Mouse (Mus musculus) T-cell, adult 2 months (primary cell): ENCODE data around the gene Cttn.

Experiments used
- DNase-seq: peaks from one replicate; pipeline ENCODE4 v3.0.0; 2022; ENCODE audit warnings: low spot score

The Cttn gene

DNA sequence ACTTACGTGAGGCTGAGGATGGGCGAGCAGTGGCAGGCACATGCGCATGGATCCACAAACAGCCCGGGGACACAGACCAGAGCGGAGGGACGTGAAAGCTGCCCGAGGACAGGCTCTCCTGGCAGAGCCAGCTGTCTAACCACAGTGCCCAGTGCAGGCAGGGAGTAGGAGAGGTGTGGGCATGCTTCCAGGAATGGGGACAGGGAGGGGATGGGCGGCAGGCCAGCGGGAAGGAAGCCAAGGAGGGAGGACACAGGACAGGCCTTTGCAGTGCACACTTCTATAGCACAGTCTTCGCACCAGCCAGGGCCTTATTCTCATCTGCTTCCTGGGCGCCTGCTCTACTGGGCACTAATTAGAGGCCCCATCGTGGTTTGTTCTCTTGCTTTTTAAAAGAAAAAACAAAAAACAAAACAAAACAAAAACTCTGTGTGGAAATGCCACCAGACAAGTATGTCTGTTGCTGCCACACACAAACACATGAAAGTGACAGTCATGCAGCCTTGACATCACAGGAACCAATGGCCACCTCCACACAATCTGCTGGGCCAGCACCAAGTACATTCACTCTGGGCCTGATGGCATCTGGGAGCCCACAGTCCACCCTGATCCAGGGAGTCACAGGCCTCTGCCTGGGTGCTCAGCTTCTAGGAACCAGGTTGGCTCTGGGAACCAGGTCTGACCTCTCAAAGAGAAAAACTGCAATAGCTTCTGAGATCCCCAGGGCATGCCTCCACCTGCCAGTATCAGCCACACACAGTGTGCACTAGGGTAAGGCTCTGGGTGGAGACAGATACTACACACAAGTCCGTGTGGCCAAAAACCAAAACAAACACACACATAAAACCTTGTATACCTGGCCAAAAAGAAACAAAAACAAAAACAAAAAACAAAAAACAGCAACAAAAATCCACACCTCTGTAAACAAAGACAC, 20.9 kb downstream of the Cttn start:
- DNase-seq: no peak

DNA sequence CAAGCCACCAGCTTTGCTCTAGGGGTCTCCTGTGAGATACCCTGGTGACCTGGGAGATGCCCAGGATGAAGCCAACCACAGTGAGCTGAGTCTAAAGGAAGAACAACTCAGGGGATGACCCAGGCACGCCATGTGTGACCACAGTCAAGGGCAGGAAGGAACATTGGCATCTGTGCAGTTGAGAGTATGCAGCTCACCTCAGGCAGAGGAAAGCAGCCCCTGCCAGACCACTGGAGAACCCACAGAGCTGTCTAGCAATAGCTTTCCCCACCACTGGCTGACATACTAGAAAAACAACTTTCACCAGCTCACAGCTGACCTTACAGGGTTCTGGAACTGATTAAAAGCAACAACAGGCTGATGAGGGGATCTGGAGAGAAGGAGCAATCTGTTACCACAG, 22.6 kb downstream of the Cttn start:
- DNase-seq: no peak

DNA sequence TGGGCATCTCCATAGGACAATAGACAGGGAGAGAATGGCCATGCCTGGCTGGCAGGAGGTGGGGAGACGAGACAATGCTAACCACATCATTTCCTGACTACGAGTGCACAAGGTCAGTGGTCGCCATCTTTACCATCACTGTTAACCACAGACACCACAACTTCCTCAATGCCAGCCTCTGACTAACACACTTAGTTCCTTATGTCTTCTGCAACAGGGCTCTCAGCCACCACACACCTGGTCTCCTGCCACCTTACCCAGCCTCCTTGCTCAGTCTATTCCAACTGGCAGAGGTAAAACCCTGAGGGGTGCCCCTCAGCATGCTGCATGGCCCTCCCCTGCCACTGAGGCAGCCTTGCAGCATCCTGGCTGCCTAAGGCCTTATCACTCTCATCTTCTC, 23.7 kb downstream of the Cttn start:
- DNase-seq: peak; percentile 52

DNA sequence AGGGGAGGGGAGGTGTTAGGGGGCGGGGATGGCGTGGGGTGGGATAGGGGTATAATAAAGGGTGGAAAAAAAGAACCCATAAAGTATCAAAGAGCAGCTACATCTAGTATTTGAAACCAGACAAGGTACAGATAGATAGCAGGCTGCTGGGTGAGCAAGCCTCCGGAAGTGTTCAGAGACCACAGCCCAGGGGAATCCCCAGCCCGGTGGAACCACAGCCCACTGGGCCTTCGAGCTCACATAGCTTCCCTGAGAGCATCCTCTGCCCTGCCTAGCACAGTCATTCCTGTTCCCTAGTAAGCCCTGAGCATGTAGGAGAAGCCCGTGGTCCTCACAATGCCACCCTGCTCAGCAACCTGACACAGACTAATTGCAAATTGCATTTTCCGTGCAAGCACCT, 26.0 kb downstream of the Cttn start:
- DNase-seq: peak; percentile 84

DNA sequence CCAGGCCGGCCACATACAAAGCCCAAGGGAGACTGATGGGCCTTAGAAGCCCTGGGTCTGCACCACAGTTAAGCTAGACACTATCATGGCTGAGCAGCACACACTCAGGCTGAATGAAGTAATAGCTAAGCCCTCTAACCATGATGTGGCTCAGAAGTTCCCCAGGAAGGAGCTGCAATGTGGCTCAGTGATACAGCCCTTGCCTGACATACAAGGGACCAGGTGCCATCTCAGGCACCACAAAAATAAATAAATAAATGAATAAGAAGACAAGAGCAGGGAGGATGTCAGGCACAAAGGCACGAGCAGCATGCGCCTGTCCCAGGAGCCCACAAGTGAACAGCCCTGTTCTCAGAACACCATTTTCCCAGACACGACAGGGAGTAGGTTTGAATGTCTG, 28.8 kb downstream of the Cttn start:
- DNase-seq: no peak

DNA sequence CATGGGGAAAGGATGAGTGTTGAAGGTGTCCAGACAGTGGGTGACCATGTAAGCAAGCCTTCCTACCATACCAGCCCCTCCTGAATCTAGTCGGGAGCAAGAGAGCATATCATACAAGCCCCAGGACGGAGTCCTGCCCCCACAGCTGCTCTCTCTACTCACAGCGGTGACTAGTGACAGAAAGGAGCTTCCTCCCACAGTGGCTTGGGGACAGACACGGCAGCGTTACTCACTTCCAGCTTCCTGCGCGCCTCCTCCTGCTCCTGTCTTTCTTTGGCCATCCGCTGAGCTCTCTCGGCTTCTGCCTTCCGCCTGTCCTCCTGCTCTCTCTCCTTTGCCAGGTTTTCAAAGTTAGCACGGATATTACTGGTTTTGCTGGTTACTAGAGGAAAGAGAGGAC, 29.3 kb downstream of the Cttn start:
- DNase-seq: no peak

DNA sequence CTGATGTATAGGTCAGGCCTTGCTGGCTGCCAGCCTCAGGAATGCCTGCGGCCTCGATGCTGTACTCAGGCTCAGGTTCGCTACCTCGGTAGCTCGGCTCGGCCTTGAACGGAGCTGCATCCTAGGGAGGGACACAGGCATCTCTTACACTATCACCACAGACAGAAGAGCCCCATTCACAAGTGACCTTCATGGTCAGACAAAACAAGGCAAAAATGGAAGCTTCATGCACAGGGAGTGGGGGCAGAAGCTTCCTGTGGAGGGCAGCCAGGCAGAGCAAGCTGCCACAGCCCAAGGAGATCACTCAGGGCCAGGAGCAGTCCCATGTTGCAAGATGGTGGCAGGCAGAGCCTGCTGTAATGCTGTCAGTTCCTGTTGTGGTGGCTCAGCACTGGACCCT, 32.0 kb downstream of the Cttn start:
- DNase-seq: no peak

DNA sequence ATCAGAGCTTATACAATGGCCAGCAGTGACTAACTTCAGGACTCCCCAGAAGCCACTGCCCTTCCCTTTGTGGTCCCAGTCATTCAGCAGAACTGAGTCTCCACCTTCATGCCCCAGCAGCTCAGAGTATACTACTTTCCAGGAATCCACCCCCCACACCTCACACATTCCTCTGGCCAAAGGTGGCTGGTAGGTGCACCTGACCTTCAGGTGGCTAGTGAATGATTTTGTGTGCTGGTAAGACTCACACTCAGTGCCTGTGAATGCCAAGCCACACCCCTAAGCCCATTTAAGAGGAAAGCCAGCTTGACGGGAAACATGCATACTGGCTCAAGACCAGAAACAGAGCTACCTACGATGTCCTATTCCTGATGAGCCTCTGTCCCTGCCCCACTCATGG, 37.9 kb downstream of the Cttn start:
- DNase-seq: no peak

DNA sequence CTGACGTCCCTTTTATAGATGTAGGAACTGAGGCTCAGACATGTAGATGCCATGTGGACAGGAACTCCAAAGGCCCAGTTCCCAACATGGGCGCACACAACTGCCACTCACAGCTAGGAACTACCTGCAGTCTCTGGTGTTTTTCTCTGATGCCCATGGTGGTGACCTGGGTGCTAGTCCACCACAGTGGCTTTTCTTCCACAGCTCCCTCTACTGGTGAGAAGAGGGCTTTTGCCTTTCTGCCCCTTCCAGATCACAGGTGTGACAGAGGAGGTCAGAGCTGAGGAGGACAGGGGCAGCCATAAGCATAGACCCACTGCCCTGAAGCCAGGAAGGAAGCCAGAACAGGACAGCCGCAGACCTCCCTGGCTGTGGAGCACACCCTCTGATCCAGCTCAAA, 43.3 kb downstream of the Cttn start:
- DNase-seq: no peak

DNA sequence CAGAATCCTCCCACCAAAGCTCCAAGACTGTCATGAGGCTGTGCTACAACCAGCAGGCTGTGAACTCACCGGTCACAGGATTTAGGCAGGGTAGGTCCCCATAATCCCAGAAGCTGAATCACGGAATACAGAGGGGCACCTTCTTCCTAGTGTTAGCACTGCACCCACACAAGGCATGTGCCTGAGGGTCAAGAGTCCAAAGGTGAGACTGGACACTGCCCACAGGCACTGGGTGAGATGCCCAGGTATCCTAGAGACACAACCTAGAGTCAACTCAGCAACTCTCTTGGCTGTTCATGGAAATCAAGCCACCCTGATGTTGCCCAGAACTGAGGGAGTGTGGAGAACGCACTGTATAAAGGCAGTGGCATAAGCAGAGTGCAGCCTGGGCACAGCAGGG, 44.2 kb downstream of the Cttn start:
- no peak for DNase-seq

DNA sequence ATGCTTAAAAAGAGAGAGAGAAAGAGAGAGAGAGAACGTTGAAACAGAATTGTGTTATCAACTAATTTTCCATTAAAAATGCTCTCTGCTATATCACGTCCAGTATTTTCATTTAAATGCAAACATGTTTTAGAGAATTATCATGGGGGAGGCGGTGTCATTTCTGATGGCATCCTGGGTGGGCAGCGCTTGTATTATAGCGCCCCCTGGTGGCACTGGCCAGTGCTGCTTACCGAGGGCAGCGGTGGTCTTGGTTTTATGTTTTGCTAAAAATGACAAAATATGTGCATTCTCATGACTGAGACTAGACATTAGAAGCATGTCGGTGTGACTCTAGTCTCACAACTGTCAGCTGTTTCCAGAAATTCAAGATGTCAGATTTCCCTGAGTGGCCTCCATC, 44.9 kb downstream of the Cttn start:
- no peak for DNase-seq

DNA sequence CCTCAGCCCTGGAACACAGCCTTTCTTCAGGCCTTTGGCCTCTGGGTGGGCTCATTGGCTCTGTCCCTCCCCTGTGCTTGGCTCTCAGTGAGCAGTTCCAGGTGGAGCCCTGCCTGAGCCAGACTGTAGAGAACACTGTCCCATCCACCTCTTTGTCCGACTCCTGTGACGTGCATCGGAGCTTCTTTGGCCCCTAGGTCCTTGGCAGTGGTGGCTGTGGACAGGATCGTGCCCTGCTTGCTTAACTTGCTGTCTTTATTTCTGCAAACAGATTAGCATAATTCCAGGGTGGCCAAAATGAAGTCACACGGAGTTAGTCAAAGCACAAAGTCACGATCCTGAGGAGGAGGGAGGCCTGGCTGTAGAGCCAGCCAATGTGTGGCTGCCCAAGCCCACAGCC, 49.3 kb downstream of the Cttn start:
- no peak for DNase-seq

DNA sequence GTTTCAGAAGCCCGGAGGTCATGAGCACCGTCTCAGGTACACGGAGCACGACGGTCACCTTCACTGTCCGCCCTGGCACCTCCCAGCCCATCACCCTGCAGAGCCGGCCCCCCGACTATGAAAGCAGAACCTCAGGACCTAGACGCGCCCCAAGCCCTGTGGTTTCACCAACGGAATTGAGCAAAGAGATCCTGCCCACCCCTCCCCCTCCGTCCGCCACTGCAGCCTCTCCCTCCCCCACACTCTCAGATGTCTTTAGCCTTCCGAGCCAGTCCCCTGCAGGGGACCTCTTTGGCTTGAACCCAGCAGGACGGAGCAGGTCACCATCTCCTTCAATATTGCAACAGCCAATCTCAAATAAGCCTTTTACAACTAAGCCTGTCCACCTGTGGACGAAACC, 50.3 kb downstream of the Cttn start:
- no peak for DNase-seq

DNA sequence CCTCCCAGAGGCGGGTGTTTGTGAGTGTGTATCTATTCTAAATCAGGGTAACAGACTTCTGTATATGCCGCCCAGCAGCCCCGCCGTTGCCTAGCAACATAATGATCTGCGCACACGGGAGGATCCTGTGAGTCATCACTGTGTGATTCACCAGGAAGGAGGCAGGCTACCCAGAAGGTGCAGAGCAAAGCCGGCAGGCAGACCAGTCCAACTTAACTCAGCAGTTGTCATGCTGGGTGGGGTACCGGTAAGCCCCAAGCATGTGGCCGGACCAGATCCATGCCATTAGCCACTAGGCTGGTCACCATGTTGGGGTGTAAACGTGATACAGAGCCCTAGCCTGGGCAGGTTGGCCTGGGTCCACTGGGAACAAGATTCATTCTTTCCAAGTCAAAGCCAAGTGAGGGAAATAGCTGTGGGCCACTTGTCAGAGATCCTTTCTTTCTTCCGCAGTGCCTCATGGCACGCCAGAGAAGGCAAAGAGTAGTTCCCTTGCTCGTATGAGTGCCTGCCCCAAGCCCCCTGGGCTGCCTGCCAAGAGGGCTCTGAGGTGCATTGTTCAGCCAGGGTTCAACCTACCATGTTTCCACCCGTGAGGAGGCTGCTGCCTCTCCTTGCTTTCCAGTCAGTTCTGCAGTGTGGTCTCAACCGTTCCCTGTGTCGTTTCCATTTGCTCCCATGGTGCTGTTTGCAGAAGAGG, 53.0 kb downstream of the Cttn start:
- DNase-seq: no peak

DNA sequence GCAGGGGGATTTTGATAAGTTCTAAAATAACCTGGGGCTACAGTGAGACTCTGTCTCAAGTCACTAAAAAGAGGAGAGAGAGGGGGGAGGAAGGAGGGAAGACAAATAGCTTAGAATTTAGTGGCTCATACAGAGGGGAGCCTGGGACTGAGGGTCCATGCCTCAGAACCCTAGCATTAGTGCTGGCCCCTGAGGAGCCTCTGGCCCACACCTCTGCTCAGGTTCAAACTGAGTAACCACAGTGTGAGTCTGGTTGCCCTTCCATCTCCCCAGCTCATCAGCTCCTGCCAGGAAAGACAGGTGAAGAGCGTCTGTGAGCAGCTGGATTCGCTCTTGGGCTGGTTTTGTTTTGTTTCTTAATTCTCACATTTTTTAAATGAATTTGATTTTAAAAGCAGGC, 53.6 kb downstream of the Cttn start:
- DNase-seq: no peak

DNA sequence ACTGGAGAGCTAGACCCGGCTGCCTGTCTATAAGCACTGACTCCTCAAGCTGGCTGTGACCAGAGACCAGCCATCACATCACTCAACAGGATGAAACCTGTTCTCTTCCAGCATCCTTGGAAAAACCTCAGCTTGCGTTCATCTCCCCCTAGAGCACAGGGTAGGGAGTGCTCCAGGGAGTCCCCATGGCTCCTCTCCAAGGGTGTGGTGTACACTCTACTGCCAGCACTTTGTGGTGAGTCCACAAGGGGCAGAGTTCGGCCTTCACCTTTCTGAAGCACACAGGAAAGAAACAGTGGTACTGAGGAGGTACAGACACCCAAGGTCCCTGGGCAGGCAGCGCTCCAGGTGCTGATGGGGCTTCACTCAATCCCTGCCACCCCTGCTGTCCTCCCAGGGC, 55.0 kb downstream of the Cttn start:
- DNase-seq: no peak

DNA sequence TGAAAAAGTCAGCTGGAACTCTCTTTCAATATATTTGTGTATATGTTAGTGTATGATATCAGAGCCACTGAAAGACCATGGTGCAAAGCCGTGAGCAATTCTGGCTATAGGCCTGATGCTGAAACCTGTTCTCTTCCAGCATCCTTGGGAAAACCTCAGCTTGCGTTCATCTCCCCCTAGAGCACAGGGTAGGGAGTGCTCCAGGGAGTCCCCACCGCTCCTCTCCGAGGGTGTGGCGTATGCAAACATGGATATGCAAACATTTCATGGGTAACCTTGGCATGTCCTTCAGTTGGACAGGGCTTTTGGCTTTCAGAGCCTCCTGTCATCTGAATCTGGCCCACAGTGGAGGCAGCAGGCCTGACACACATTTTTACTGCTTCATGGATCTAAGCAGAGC, 56.2 kb downstream of the Cttn start:
- no peak for DNase-seq

DNA sequence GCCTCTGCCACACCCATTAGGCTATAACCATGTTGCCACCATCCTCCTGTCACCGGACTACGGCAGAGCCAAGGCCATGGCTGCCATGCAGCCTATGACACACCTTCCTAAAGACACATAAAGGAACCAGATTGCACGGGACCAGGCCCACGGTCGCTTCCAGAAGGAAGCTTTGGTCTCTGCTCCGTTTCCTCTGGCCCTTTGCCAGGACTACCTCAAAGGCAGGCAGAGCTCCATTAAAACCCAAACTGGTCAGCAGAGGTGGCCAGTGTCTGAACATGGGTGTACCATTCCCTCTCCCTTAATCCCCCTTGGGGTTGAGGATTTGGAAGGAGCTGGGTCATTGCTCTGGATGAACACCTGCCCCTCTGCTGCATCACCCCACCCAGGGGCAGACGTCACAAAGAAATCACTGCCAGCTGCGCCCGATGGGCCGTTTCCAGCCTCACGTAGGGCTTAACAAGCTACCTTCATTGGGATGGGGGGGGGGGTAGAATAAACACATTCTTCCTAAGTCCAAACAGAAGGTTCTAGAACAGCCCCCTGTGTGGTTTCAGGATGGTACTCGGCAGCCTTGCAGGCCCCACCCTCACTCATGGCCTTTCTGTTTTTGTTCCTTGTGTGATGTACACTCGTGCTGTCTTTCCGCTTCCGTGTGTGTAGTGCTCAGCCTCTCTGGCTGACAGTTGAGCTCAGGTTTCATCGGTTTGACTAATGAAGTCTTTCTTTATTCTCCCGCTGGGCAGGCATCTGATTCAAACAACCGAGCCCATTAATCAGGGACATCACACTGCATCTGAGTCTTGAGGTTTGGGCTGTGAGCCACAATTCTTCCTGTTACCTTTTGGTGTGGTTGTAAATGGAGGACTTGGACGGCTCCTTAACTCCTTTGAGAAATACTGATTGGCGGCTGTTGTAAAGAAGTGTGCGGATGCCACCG, 58.6 kb downstream of the Cttn start:
- DNase-seq: no peak

DNA sequence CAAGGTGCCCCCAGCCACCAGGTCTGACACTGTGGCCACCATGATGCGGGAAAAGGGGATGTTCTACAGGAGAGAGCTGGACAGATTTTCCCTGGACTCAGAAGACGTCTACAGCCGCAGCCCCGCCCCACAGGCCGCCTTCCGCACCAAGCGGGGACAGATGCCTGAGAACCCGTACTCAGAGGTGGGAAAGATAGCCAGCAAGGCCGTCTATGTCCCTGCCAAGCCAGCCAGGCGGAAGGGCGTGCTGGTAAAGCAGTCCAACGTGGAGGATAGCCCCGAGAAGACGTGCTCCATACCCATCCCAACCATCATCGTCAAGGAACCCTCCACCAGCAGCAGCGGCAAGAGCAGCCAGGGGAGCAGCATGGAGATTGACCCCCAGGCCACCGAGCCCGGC, 61.1 kb downstream of the Cttn start:
- DNase-seq: no peak

DNA sequence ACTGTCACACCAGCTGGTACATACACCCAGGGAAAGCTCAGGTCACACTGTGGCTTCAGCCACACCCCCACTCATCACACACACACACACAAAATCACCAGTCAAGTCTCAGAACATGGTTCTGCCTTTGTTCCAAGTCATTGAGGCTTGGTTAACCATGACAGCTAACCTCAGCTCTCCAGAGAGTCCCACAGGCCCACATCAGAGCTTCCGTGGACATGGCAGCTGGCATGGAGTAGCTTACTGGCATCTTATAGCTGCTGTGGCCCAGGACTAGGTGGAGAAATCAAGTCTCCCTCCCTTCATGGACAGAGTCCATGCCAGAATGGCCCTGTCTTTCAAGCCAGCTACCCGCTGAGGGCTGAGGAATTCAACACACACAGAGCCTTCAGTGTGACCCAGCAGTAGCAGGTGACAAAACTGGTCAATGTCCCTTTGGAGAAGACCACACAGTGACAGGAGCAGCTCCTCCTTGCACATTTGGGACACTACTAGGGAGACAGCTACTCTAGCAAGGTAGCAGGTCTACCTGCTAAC, 62.3 kb downstream of the Cttn start:
- DNase-seq: no peak

DNA sequence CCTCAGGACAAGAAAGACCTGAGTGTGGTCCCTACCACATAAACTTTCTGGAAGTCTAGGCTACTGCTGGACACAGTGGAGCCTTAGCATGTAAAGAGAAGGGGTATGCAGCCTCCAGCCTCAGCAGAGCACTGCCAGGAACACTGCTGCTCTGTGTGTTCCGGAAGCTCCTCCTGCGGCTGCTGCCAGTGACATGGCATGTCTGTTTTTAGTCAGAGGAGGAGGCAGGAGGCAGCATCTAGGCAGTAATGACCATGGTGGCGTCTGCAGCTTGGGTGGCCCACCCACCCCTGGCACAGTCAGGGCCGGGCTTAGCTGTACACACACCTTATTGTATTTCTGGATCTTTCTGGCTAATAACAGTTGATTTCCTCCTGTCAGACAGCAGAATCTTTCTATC, 63.1 kb downstream of the Cttn start:
- no peak for DNase-seq

DNA sequence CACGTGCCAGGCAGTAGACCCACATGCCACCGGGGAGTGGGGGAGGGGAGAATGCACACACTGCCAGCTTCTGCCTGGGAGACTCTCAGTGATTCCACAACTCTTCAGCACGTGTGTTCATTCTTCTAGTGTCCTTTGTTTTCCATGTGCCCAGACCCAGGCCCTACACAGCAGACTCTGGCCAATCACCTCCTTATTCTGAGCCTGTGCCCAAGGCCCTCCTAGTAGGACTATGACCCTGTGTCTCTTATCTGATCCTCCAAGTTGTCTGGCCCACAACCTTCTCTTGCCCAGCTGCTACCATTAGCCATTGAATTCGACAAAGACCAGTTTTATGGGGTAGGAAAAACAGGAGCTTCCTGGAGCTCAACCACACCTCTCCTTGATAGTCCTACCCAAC, 68.3 kb downstream of the Cttn start:
- no peak for DNase-seq
